Mouse (Mus musculus): ENCODE results near the gene Smpd1.

Smpd1 gene

GRCm38 (mm10) chr7:105554212-105554942 lies at the start of gene Smpd1:
Smpd1 (plus strand) TSS chr7:105554360.
- DNase-seq (ENCODE audit: low read depth, low spot score): peak; percentile 74

GRCm38 (mm10) chr7:105507257-105507656 lies 46.9 kb upstream of the Smpd1 start:
- DNase-seq (ENCODE audit: low read depth, low spot score): no peak

- DNase-seq (ENCODE audit: low read depth, low spot score): no peak
These were observed 44.0 kb upstream of the Smpd1 start for GRCm38 (mm10) chr7:105510143-105510542.

GRCm38 (mm10) chr7:105513845-105514291 lies 40.3 kb upstream of the Smpd1 start:
- DNase-seq (ENCODE audit: low read depth, low spot score): no peak

GRCm38 (mm10) chr7:105514561-105514960 lies 39.6 kb upstream of the Smpd1 start:
- no peak for DNase-seq (ENCODE audit: low read depth, low spot score)

- peak; percentile 66 for DNase-seq (ENCODE audit: low read depth, low spot score)
These were observed 39.0 kb upstream of the Smpd1 start for GRCm38 (mm10) chr7:105515178-105515577.

- DNase-seq (ENCODE audit: low read depth, low spot score): no peak
These were observed 37.3 kb upstream of the Smpd1 start for GRCm38 (mm10) chr7:105516669-105517360.

- no peak for DNase-seq (ENCODE audit: low read depth, low spot score)
These were observed 34.8 kb upstream of the Smpd1 start for GRCm38 (mm10) chr7:105519336-105519735.

GRCm38 (mm10) chr7:105519771-105520170 lies 34.4 kb upstream of the Smpd1 start:
- DNase-seq (ENCODE audit: low read depth, low spot score): no peak

- no peak for DNase-seq (ENCODE audit: low read depth, low spot score)
These were observed 34.0 kb upstream of the Smpd1 start for GRCm38 (mm10) chr7:105520201-105520600.

GRCm38 (mm10) chr7:105524222-105524621 lies 29.9 kb upstream of the Smpd1 start:
- DNase-seq (ENCODE audit: low read depth, low spot score): no peak

- DNase-seq (ENCODE audit: low read depth, low spot score): peak; percentile 21
These were observed 26.7 kb upstream of the Smpd1 start for GRCm38 (mm10) chr7:105527306-105527937.

GRCm38 (mm10) chr7:105528094-105528493 lies 26.1 kb upstream of the Smpd1 start:
- no peak for DNase-seq (ENCODE audit: low read depth, low spot score)

GRCm38 (mm10) chr7:105534162-105534561 lies 20.0 kb upstream of the Smpd1 start:
- no peak for DNase-seq (ENCODE audit: low read depth, low spot score)

GRCm38 (mm10) chr7:105545986-105546385 lies 8.2 kb upstream of the Smpd1 start:
- DNase-seq (ENCODE audit: low read depth, low spot score): no peak

- no peak for DNase-seq (ENCODE audit: low read depth, low spot score)
These were observed 6.2 kb upstream of the Smpd1 start for GRCm38 (mm10) chr7:105547970-105548369.

GRCm38 (mm10) chr7:105549035-105549434 lies 5.1 kb upstream of the Smpd1 start:
- no peak for DNase-seq (ENCODE audit: low read depth, low spot score)

- DNase-seq (ENCODE audit: low read depth, low spot score): no peak
These were observed 526 bp upstream of the Smpd1 start for GRCm38 (mm10) chr7:105553456-105554211.

GRCm38 (mm10) chr7:105555571-105555970 lies 1.4 kb downstream of the Smpd1 start:
- no peak for DNase-seq (ENCODE audit: low read depth, low spot score)

- no peak for DNase-seq (ENCODE audit: low read depth, low spot score)
These were observed 2.2 kb downstream of the Smpd1 start for GRCm38 (mm10) chr7:105556406-105556805.

GRCm38 (mm10) chr7:105557671-105558070 lies 3.5 kb downstream of the Smpd1 start:
- DNase-seq (ENCODE audit: low read depth, low spot score): no peak

GRCm38 (mm10) chr7:105559016-105559415 lies 4.9 kb downstream of the Smpd1 start:
- no peak for DNase-seq (ENCODE audit: low read depth, low spot score)

All from ES-CJ7 (cell line).